Mouse (Mus musculus): ENCODE data around the gene Defa26. TPM values are rescaled to one million over a fixed set of nuclear protein-coding genes. Genes with fewer than 3 reads are reported as not detected.
"Not testable (repeated sequence)": the region's sequence is repeated elsewhere in the genome, so short reads cannot be mapped to it uniquely, and the experiment has no call there.

Gene Defa26
- not detected for total RNA-seq (2021)

GRCm38 (mm10) chr8:21617883-21618282 lies at the start of gene Defa26:
Gene Defa26 (plus strand): TSS chr8:21618183.
- intact Hi-C loops (cut with DNase I); DNase-seq (ENCODE audit: low spot score in 2 of 2): not testable (repeated sequence)

GRCm38 (mm10) chr8:21582706-21583105 lies 35.3 kb upstream of the Defa26 start, which contains the start of gene Defa28:
Gene Defa28 (plus strand): TSS chr8:21583006.
- intact Hi-C loops (cut with DNase I); DNase-seq (ENCODE audit: low spot score in 2 of 2): not testable (repeated sequence)

- DNase-seq (ENCODE audit: low spot score in 2 of 2); intact Hi-C loops (cut with DNase I): not testable (repeated sequence)
Observed at GRCm38 (mm10) chr8:21594408-21594807, 23.6 kb upstream of the Defa26 start, which contains the start of gene Gm7861. Gene Gm7861 (minus strand): TSS chr8:21594508.

GRCm38 (mm10) chr8:21655480-21655879 lies 37.5 kb downstream of the Defa26 start, which contains the start of gene Defa17:
Gene Defa17 (plus strand): TSS chr8:21655780.
- DNase-seq (ENCODE audit: low spot score in 2 of 2); intact Hi-C loops (cut with DNase I): not testable (repeated sequence)

- intact Hi-C loops (cut with DNase I); DNase-seq (ENCODE audit: low spot score in 2 of 2): not testable (repeated sequence)
Observed at GRCm38 (mm10) chr8:21665497-21665896, 47.5 kb downstream of the Defa26 start, which contains the start of gene Defa34. Gene Defa34 (plus strand): TSS chr8:21665797.

Other genes with a start within 250 kb of the Defa26 start
- not detected for gene Defa2, start 239.7 kb upstream of the Defa26 start, total RNA-seq (2021)
- gene Defa33, start 226.4 kb upstream of the Defa26 start, total RNA-seq (2021): not detected
- gene Defa36, start 190.8 kb upstream of the Defa26 start, total RNA-seq (2021): not detected
- not detected for gene Gm7849, start 161.6 kb upstream of the Defa26 start, total RNA-seq (2021)
- not detected for gene Defa20, start 108.9 kb upstream of the Defa26 start, total RNA-seq (2021)
- gene Defa32, start 89.2 kb upstream of the Defa26 start, total RNA-seq (2021): not detected
- gene Defa37, start 52.8 kb upstream of the Defa26 start, total RNA-seq (2021): not detected
- not detected for gene Defa28, start 35.2 kb upstream of the Defa26 start, total RNA-seq (2021)
- gene Gm7861, start 23.7 kb upstream of the Defa26 start, total RNA-seq (2021): not detected
- not detected for gene Defa17, start 37.6 kb downstream of the Defa26 start, total RNA-seq (2021)
- gene Defa34, start 47.6 kb downstream of the Defa26 start, total RNA-seq (2021): not detected
- gene AY761184, start 85.5 kb downstream of the Defa26 start, total RNA-seq (2021): not detected
- gene Defa24, start 116.3 kb downstream of the Defa26 start, total RNA-seq (2021): not detected
- not detected for gene Defb50, start 205.4 kb downstream of the Defa26 start, total RNA-seq (2021)
- gene Defb2, start 221.7 kb downstream of the Defa26 start, total RNA-seq (2021): not detected
- not detected for gene Defb10, start 240.7 kb downstream of the Defa26 start, total RNA-seq (2021)

Measured in left cerebral cortex, postnatal 25 days (tissue).